Mouse (Mus musculus) myocyte (in vitro differentiated cells): ENCODE measurements at regions not wholly inside any gene's neighbourhood (a gene's known extent, or its start where the extent isn't known, plus 50 kb on each side); places are given as distances from the start of the nearest gene placed in this dataset.

Experiments
- CEBPB ChIP-seq: IDR thresholded peaks from 2 replicates; pipeline ENCODE4 v1.6.1; 2011; ENCODE audit warnings: mild to moderate bottlenecking, moderate library complexity; ENCODE audit not compliant: poor library complexity, insufficient read depth, severe bottlenecking
- E2F4 ChIP-seq: IDR thresholded peaks from one replicate; pipeline ENCODE4 v1.6.1; 2011; ENCODE audit warnings: mild to moderate bottlenecking, control low read depth, moderate library complexity; ENCODE audit not compliant: insufficient read depth
- MAX ChIP-seq: IDR thresholded peaks from one replicate; pipeline ENCODE4 v1.6.1; 2011; ENCODE audit warnings: low read depth, mild to moderate bottlenecking, control low read depth
- MYOD1 ChIP-seq, 3 experiments: IDR thresholded peaks; one replicate each; pipeline ENCODE4 v1.6.1; 2011; ENCODE audit warnings: control low read depth in 2 of 3, low read depth in 2 of 3, mild to moderate bottlenecking in 2 of 3, moderate library complexity in 1 of 3; ENCODE audit not compliant: insufficient read length in 2 of 3, control insufficient read depth in 1 of 3
- MYOG ChIP-seq, 3 experiments: IDR thresholded peaks; one replicate each; pipeline ENCODE4 v1.6.1; 2011; ENCODE audit warnings: control low read depth in 2 of 3, low read depth in 2 of 3, mild to moderate bottlenecking in 2 of 3; ENCODE audit not compliant: insufficient read length in 2 of 3, control insufficient read depth in 1 of 3, insufficient read depth in 1 of 3
- POLR2A ChIP-seq: IDR thresholded peaks from one replicate; pipeline ENCODE4 v1.6.1; 2011; ENCODE audit warnings: low read depth, mild to moderate bottlenecking, control low read depth, moderate library complexity; ENCODE audit not compliant: insufficient read length
- POLR2AphosphoS2 ChIP-seq: IDR thresholded peaks from one replicate; pipeline ENCODE4 v1.6.1; 2011; ENCODE audit warnings: low read depth, control low read depth; ENCODE audit not compliant: insufficient read length
- REST ChIP-seq: IDR thresholded peaks from one replicate; pipeline ENCODE4 v1.6.1; 2011; ENCODE audit warnings: mild to moderate bottlenecking, control low read depth, moderate library complexity; ENCODE audit not compliant: insufficient read depth, insufficient read length
- TCF12 ChIP-seq: IDR thresholded peaks from one replicate; pipeline ENCODE4 v1.6.1; 2011; ENCODE audit warnings: mild to moderate bottlenecking, control low read depth; ENCODE audit not compliant: poor library complexity, insufficient read depth, severe bottlenecking
- TCF3 ChIP-seq: IDR thresholded peaks from one replicate; pipeline ENCODE4 v1.6.1; 2011; ENCODE audit warnings: low read depth, control low read depth; ENCODE audit not compliant: insufficient read length
- USF1 ChIP-seq: IDR thresholded peaks from one replicate; pipeline ENCODE4 v1.6.1; 2011; ENCODE audit warnings: low read depth, mild to moderate bottlenecking, control low read depth, moderate library complexity

DNA sequence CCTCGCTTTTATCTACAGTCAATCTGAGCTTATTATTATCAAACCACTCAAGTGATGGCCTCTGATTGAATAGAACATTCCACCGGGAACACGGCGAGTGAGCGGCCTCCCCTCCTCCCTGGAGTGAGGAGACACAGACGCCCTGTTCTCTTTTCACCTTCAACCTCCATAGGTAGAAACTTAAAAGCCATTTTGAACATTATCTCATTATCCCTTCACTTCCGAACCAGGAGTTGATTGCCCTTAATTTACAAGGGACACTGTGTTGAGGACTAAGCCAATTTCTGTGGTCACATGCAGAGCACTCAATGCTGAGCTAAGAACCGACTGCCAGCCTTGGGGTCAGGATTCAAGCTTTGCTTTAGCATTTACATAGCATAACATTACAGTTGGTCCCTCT, 93.1 kb upstream of the Id4 start:
- TF ChIP-seq USF1 (no peak), POLR2A (no peak), MAX (no peak), MYOG (IDR thresholded peaks at IDR 0.05; ENCODE audit: control insufficient read depth in 1 of 3, insufficient read depth in 1 of 3, insufficient read length in 2 of 3, low read depth in 2 of 3) (no peak), MYOD1 (IDR thresholded peaks at IDR 0.05; ENCODE audit: control insufficient read depth in 1 of 3, insufficient read length in 2 of 3, low read depth in 2 of 3) (no peak), E2F4 (no peak), REST (no peak), TCF12 (no peak), TCF3 (no peak), POLR2AphosphoS2 (no peak), CEBPB (no peak)
